Mouse (Mus musculus): ENCODE measurements around the gene Il33. TPM values are rescaled to one million over a fixed set of nuclear protein-coding genes. Genes with fewer than 3 reads are reported as not detected.

The Il33 gene
- polyA plus RNA-seq, 2 experiments, result 0.45 to 1.1 TPM

DNA sequence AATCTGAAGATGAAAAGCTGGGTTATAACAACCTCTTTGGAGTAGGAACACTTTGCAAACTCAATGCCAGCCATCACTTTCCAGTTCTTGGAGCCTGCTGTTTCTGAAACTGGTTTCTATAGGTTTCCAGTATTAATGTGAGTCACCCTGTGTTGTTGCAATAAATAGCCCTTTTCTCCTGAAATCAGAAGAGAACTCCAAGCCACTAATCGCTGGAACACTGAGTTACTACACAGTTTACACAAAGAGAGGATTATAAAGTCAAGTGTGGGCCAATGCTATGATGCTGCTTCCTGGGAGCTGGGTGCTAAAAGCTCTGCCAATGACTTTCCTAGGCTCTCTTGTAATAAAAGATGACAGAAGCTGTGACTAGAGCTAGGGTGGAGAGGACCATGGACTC is 19.0 kb upstream of the Il33 start:
- H3K9me3 ChIP-seq (ENCODE audit: control insufficient read depth, low read length), result no peaks in the 10 kb centered on the region
- H3K36me3 ChIP-seq (replicated peaks; ENCODE audit: control insufficient read depth, insufficient read depth, low read depth), result no peaks in the 10 kb centered on the region
- 45% methylated on average over 1 of the region's 1 CpGs for WGBS (ENCODE audit: insufficient replicate concordance)
- DNase-seq (ENCODE audit: low read depth in 3 of 3, low spot score in 3 of 3) (no peak), ATAC-seq (ENCODE audit: insufficient read depth) (no peak)
- no peak overlapping the region for H3K27ac ChIP-seq
- TF ChIP-seq CTCF (IDR thresholded peaks at IDR 0.05; ENCODE audit: low read depth) (no peak), EP300 (IDR thresholded peaks at IDR 0.05; ENCODE audit: low read depth) (no peak)
- H3K9ac ChIP-seq (replicated peaks), result no peak overlapping the region
- H3K27me3 ChIP-seq (ENCODE audit: control insufficient read depth, insufficient read depth, low read length), result no peaks in the 10 kb centered on the region
- H3K4me1 ChIP-seq (replicated peaks; ENCODE audit: control insufficient read depth in 2 of 2, insufficient read depth in 2 of 2, low read length in 1 of 2), result no peaks in the 10 kb centered on the region
- H3K4me3 ChIP-seq (ENCODE audit: insufficient read depth in 1 of 2, low read depth in 2 of 2, low read length in 2 of 2), result no peak overlapping the region
- no peak overlapping the region for H3K4me2 ChIP-seq (ENCODE audit: low read depth)

DNA sequence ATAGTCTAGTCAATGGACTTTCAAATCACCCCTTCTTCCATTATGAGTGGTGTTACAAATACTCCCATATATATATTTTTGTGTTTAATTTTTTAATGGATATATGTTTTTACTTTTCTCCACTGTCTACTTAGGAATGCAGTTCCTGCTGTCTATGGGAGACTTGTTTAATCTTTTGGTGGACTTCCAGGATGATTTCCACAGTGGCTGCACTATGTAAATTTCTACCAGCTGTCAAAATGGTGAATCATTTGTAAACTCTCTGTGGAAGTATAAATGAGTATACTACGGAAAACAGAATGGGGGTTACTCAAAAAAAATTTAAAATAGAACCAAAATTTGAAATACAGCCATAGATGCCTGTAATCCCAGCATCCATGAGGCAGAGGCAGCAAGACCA is 15.7 kb upstream of the Il33 start:
- H3K36me3 ChIP-seq (replicated peaks; ENCODE audit: control insufficient read depth, insufficient read depth, low read depth), result no peaks in the 10 kb centered on the region
- H3K9me3 ChIP-seq (ENCODE audit: control insufficient read depth, low read length), result no peaks in the 10 kb centered on the region
- H3K9ac ChIP-seq (replicated peaks), result no peak overlapping the region
- H3K27ac ChIP-seq, result no peak overlapping the region
- DNase-seq (ENCODE audit: low read depth in 3 of 3, low spot score in 3 of 3), result no peak
- H3K27me3 ChIP-seq (ENCODE audit: control insufficient read depth, insufficient read depth, low read length), result no peaks in the 10 kb centered on the region
- H3K4me3 ChIP-seq (ENCODE audit: insufficient read depth in 1 of 2, low read depth in 2 of 2, low read length in 2 of 2), result no peak overlapping the region
- 41% methylated on average over 1 of the region's 1 CpGs for WGBS (ENCODE audit: insufficient replicate concordance)
- H3K4me2 ChIP-seq (ENCODE audit: low read depth), result no peak overlapping the region
- H3K4me1 ChIP-seq (replicated peaks; ENCODE audit: control insufficient read depth in 2 of 2, insufficient read depth in 2 of 2, low read length in 1 of 2), result no peaks in the 10 kb centered on the region
- TF ChIP-seq EP300 (IDR thresholded peaks at IDR 0.05; ENCODE audit: low read depth), result no peak
- TF ChIP-seq CTCF (IDR thresholded peaks at IDR 0.05; ENCODE audit: low read depth), result no peak
- no peak for ATAC-seq (ENCODE audit: insufficient read depth)

GRCm38 (mm10) chr19:29911919-29912318 is 13.0 kb upstream of the Il33 start:
- Histone ChIP-seq H3K4me1 (replicated peaks; ENCODE audit: control insufficient read depth in 2 of 2, insufficient read depth in 2 of 2, low read length in 1 of 2) (no peaks in the 10 kb centered on the region), H3K36me3 (replicated peaks; ENCODE audit: control insufficient read depth, insufficient read depth, low read depth) (no peaks in the 10 kb centered on the region), H3K4me3 (ENCODE audit: insufficient read depth in 1 of 2, low read depth in 2 of 2, low read length in 2 of 2) (no peak overlapping the region), H3K9me3 (ENCODE audit: control insufficient read depth, low read length) (no peaks in the 10 kb centered on the region), H3K4me2 (ENCODE audit: low read depth) (no peak overlapping the region), H3K27me3 (ENCODE audit: control insufficient read depth, insufficient read depth, low read length) (no peaks in the 10 kb centered on the region), H3K27ac (no peak overlapping the region), H3K9ac (replicated peaks) (no peak overlapping the region)
- WGBS (ENCODE audit: insufficient replicate concordance), result 68% methylated on average over 6 of the region's 6 CpGs
- ATAC-seq (ENCODE audit: insufficient read depth) (no peak), DNase-seq (ENCODE audit: low read depth in 3 of 3, low spot score in 3 of 3) (no peak)
- TF ChIP-seq EP300 (IDR thresholded peaks at IDR 0.05; ENCODE audit: low read depth) (no peak), CTCF (IDR thresholded peaks at IDR 0.05; ENCODE audit: low read depth) (no peak)

DNA sequence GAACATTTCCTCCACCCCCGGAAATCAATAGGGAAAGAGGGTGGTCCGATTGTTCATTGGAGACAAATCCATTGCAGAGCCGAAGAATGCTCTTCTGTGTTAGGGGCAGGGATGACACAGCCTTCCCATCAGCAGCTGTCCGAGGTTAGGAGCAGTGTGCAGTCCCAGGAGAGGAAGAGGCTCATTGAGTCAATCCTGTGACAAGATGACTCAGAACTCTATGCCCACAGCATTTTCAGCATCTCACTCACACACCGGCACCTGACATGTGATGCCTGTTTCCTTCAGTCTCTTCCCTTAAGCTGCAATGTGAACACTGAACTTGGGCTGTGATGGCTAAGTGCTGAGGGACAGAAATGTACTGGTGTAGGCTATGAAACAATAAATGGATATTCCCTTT is 7.5 kb upstream of the Il33 start:
- 58% methylated on average over 5 of the region's 5 CpGs for WGBS (ENCODE audit: insufficient replicate concordance)
- no peak overlapping the region for H3K4me2 ChIP-seq (ENCODE audit: low read depth)
- H3K4me3 ChIP-seq (ENCODE audit: insufficient read depth in 1 of 2, low read depth in 2 of 2, low read length in 2 of 2), result no peak overlapping the region
- H3K36me3 ChIP-seq (replicated peaks; ENCODE audit: control insufficient read depth, insufficient read depth, low read depth), result no peaks in the 10 kb centered on the region
- ATAC-seq (ENCODE audit: insufficient read depth) (no peak), DNase-seq (ENCODE audit: low read depth in 3 of 3, low spot score in 3 of 3) (no peak)
- TF ChIP-seq CTCF (IDR thresholded peaks at IDR 0.05; ENCODE audit: low read depth) (no peak), EP300 (IDR thresholded peaks at IDR 0.05; ENCODE audit: low read depth) (no peak)
- H3K9me3 ChIP-seq (ENCODE audit: control insufficient read depth, low read length), result no peaks in the 10 kb centered on the region
- no peak overlapping the region for H3K9ac ChIP-seq (replicated peaks)
- no peaks in the 10 kb centered on the region for H3K27me3 ChIP-seq (ENCODE audit: control insufficient read depth, insufficient read depth, low read length)
- H3K4me1 ChIP-seq (replicated peaks; ENCODE audit: control insufficient read depth in 2 of 2, insufficient read depth in 2 of 2, low read length in 1 of 2), result no peaks in the 10 kb centered on the region
- H3K27ac ChIP-seq, result no peak overlapping the region

- ATAC-seq (ENCODE audit: insufficient read depth), result no peak
- no peaks in the 10 kb centered on the region for H3K36me3 ChIP-seq (replicated peaks; ENCODE audit: control insufficient read depth, insufficient read depth, low read depth)
- H3K4me3 ChIP-seq (ENCODE audit: insufficient read depth in 1 of 2, low read depth in 2 of 2, low read length in 2 of 2), result no peak overlapping the region
- peaks cover 0 to 6% of the 10 kb centered on the region in 2 experiments; a peak in 1 of 4 replicates for H3K4me1 ChIP-seq (replicated peaks; ENCODE audit: control insufficient read depth in 2 of 2, insufficient read depth in 2 of 2, low read length in 1 of 2)
- no peaks in the 10 kb centered on the region for H3K9me3 ChIP-seq (ENCODE audit: control insufficient read depth, low read length)
- H3K27ac ChIP-seq, result no peak overlapping the region
- DNase-seq (ENCODE audit: low read depth in 3 of 3, low spot score in 3 of 3), result no peak
- no peak overlapping the region for H3K9ac ChIP-seq (replicated peaks)
- 38% methylated on average over 12 of the region's 12 CpGs for WGBS (ENCODE audit: insufficient replicate concordance)
- no peak overlapping the region for H3K4me2 ChIP-seq (ENCODE audit: low read depth)
- TF ChIP-seq CTCF (IDR thresholded peaks at IDR 0.05; ENCODE audit: low read depth) (no peak), EP300 (IDR thresholded peaks at IDR 0.05; ENCODE audit: low read depth) (no peak)
- H3K27me3 ChIP-seq (ENCODE audit: control insufficient read depth, insufficient read depth, low read length), result no peaks in the 10 kb centered on the region
These were observed 1.3 kb downstream of the Il33 start for GRCm38 (mm10) chr19:29926101-29926755.
